Mouse (Mus musculus) heart, adult 8-10 months (tissue): Measurements from ENCODE around the gene Olfr686. TPM values are rescaled to one million over a fixed set of nuclear protein-coding genes. Genes with fewer than 3 reads are reported as not detected.
A peak's percentile ranks its signal among the peaks of the same experiment; 100 is the strongest.

Experiments used
- DNase-seq: peaks from one replicate; pipeline ENCODE4 v3.0.0; 2022; ENCODE audit warnings: low spot score
- total RNA-seq, 4 experiments: library from RNA; stranded (reverse); gene quantifications; 2 replicates each; pipeline ENCODE4 v1.2.4; 2022

The Olfr686 gene
- total RNA-seq, result not detected

DNA sequence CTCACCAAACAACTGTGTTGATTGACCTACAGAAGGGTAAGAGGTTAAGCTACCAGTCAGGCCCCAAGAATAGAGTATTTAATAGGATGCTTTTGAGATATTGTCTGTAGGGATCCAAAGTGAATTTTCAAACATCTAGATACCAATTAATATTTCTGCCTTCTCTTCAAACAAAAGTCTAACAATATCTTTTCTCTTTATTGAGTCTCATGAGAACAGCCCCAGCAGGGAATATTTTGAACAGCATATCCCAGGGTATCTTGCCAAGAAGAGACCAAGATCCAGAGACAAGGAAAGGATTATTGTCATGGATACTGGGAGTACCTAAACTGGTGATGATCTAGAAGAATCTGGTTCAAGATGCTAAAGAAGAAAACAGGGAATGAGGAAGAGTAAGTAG is at the start of gene Olfr686:
Gene Olfr686 (minus strand): TSS at position 101 of the 400 bp plus-strand sequence.
- no peak for DNase-seq

- DNase-seq, result no peak
These were observed 49.4 kb upstream of the Olfr686 start for GRCm38 (mm10) chr7:105256656-105257055.

GRCm38 (mm10) chr7:105248197-105248596 is 40.9 kb upstream of the Olfr686 start:
- no peak for DNase-seq

- no peak for DNase-seq
These were observed 40.4 kb upstream of the Olfr686 start for GRCm38 (mm10) chr7:105247671-105248070.

- DNase-seq, result peak; percentile 51
These were observed 22.1 kb upstream of the Olfr686 start for GRCm38 (mm10) chr7:105229386-105229785.

DNA sequence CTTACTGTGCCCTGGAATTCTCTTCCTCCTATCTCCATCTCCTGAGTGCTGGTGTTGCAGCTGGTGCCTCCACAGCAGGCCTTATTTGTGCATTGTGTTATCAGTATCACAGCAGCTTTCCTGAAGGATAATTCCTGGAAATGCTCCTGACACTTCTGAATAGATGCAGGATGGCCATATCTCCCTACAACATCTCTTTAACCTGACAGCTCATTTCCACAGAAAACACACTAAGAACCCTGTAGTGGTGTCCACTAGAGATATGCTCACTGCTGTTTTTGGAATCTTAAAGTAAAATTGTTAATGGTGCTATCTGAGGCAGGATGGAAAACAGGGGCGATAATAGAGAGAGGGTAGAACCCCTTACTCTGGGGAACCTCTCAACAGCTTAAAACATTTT is 20.9 kb upstream of the Olfr686 start:
- DNase-seq, result peak; percentile 75

GRCm38 (mm10) chr7:105226703-105227102 is 19.4 kb upstream of the Olfr686 start:
- no peak for DNase-seq

DNA sequence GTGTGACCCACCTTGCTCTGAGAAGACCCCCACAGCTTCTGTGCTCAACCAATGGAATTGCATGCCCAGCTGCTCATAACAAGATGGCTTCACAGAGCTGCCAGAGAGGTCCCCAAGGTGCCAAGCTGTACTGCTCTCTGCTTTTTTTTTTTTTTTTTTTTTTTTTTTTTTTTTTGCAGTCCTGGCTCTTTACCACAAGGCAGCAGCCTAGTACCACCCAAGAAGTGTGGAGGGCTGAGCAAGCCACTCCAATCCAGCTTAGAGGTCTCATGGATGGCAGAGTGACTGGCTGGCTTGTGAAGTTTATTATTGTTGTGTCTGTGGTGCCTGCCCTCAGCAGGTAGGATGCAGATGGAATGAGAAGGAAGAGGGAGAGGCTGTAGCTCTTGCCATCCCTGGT is 18.8 kb upstream of the Olfr686 start:
- DNase-seq, result no peak

DNA sequence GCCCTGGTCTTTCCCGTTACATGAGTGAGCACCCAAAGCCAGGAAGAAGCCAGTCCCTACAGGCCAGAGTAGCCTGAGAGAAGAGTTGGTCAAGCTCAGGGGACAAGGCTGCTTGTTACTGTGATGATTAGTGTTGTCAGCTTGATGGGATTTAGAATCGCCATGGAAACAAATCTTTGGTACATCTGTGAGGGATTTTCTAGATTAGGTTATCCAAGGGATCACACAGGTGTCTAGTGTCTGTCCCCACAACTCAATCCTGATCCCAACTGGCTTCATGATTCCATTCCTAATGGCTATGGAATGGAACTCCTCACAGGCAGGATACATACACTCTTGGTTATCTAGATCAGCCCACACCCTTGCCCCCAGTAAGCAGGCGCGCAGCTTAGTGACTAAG is 11.0 kb upstream of the Olfr686 start:
- DNase-seq, result no peak

GRCm38 (mm10) chr7:105214761-105215160 is 7.5 kb upstream of the Olfr686 start:
- no peak for DNase-seq

DNA sequence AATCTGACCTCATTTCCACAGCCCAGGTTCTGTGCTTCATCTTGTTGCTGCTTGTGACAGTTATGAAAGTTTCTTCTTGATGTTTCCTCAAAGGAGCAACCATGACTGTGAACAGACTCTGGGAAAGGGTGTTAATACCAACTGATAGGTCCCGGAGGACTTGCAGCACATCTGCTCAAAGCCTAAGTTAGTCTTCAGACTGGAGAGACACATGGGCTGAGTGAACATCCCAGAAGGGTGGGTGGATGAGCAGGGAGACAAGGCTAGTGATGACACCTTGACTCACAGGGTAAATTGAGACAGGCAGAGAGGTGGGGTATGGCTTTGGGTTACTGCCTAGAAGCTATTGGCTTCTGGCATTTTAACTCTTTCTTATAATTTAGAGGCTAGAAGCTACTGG is 21.4 kb downstream of the Olfr686 start, which contains the start of gene Olfr685:
Gene Olfr685 (minus strand): TSS at position 101 of the 400 bp plus-strand sequence.
- DNase-seq, result no peak

DNA sequence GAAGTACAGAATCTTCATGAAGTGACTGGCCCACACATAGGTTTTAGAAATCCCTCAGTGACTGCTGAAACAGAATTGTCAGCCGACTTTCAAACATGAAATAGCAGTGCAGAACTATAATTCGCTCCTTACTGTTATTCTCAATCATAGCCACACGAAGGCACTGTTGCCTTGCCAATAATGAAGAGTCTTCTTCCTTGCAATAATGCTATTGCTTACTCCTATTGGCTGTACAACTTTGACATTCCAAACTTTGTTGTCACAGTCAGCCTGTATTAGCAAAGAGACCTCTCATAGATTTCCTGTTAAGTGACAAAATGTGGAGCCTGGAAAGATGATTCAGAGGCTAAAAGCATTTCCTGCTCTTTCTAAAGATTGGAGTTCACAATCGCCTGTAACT is 36.5 kb downstream of the Olfr686 start:
- DNase-seq, result peak; percentile 1

DNA sequence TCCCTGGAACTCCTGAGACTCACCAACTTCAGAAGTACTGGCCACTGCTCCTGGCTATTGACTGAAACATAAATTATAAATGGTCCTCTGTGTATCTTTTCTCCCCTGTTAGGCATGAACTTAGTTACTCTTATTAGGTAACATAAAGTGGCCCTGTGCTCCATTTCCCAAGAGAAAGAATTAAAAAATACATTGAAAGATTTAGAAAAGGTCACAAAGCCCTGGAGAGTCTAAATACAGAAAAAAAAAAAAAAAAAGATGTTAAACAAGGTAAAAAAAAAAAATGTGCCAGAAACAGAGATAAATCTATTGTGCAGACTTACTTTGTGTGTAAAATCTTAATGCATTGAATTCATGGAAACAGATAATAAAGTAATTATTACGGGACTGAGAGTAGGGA is 43.7 kb downstream of the Olfr686 start, which contains the start of gene Olfr684:
Gene Olfr684 (minus strand): TSS at position 101 of the 400 bp plus-strand sequence.
- no peak for DNase-seq

Other genes with a start within 250 kb of the Olfr686 start
- not detected for gene Olfr670, start 244.9 kb downstream of the Olfr686 start, total RNA-seq
- gene Olfr671, start 228.4 kb downstream of the Olfr686 start, total RNA-seq, result not detected
- gene Olfr672, start 205.5 kb downstream of the Olfr686 start, total RNA-seq, result not detected
- not detected for gene Olfr675, start 179.0 kb downstream of the Olfr686 start, total RNA-seq
- not detected for gene Olfr676, start 174.8 kb downstream of the Olfr686 start, total RNA-seq
- gene Olfr677, start 156.1 kb downstream of the Olfr686 start, total RNA-seq, result not detected
- not detected for gene Olfr678, start 143.0 kb downstream of the Olfr686 start, total RNA-seq
- gene Olfr679, start 126.3 kb downstream of the Olfr686 start, total RNA-seq, result not detected
- gene Olfr680-ps1, start 114.7 kb downstream of the Olfr686 start, total RNA-seq, result not detected
- not detected for gene Olfr681, start 90.6 kb downstream of the Olfr686 start, total RNA-seq
- not detected for gene Olfr683, start 60.5 kb downstream of the Olfr686 start, total RNA-seq
- gene Olfr684, start 43.8 kb downstream of the Olfr686 start, total RNA-seq, result not detected
- gene Olfr685, start 21.5 kb downstream of the Olfr686 start, total RNA-seq, result not detected
- not detected for gene Olfr688, start 80.6 kb upstream of the Olfr686 start, total RNA-seq
- not detected for gene Olfr689, start 103.7 kb upstream of the Olfr686 start, total RNA-seq
- gene Olfr690, start 126.6 kb upstream of the Olfr686 start, total RNA-seq, result under 1 TPM in 1 of 4 experiments, not detected in 3; 0.12 TPM
- gene Olfr691, start 134.8 kb upstream of the Olfr686 start, total RNA-seq, result not detected
- gene Olfr692, start 160.7 kb upstream of the Olfr686 start, total RNA-seq, result not detected
- gene Gm5901, start 167.6 kb upstream of the Olfr686 start, total RNA-seq, result not detected
- gene Fam160a2, start 192.6 kb upstream of the Olfr686 start, total RNA-seq, result 10 to 100 TPM; 16.5 to 20.9 (median 18.3) TPM
- not detected for gene Cnga4, start 197.1 kb upstream of the Olfr686 start, total RNA-seq
- gene Cckbr, start 218.2 kb upstream of the Olfr686 start, total RNA-seq, result not detected